In the genomic region with DNA sequence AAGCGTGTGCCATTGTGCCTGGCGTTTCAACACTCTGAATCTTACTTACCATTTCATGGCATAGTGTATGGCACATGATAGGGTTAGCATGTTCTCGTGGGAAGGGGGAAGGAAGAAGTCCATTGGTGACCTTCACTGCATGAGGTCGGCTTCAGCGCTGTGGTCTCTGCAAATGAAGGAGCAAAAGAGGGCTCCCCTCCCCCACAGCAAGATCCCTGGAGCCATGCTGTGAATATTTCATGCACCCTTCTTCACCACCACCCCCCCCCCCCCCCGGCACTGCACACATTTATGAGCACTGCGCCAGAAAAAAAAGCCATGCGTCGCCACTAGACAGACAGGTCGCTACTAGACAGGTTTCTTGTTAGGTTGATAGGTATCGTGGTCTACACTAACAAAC, we compare ENCODE assay signal across 26 mouse cellular contexts.
DNase-seq lines count a peak whose midpoint lies in the region; ATAC-seq lines count a peak whose summit lies in the region.
"Had no signal": no experiment of that assay in that cellular context is flagged by ENCODE, and none has a peak within 500 bp of the region (broad histone marks: within the 10 kb centered on the region; RNA-seq: fewer than 3 reads in every experiment).

No protein-coding gene starts in this region.

- H3K27me3 ChIP-seq in heart, embryonic 15.5 days, result no peaks in the 10 kb centered on the region
- no peaks in the 10 kb centered on the region for H3K27me3 ChIP-seq in heart, embryonic 11.5 days (ENCODE audit: control insufficient read depth, insufficient read depth, low read length)
- no peaks in the 10 kb centered on the region for H3K27me3 ChIP-seq in limb, embryonic 12.5 days
- no peaks in the 10 kb centered on the region for H3K27me3 ChIP-seq in limb, embryonic 10.5 days (ENCODE audit: low read depth, poor library complexity, severe bottlenecking)
- no peaks in the 10 kb centered on the region for H3K27me3 ChIP-seq in limb, embryonic 13.5 days
- no peaks in the 10 kb centered on the region for H3K27me3 ChIP-seq in stomach, embryonic 14.5 days (ENCODE audit: control insufficient read depth, insufficient read depth, low read length)
- H3K27me3 ChIP-seq: embryonic facial prominence, embryonic 12.5 days; hindbrain, embryonic 15.5 days; liver, embryonic 12.5 days had no signal

- H3K4me2 ChIP-seq in heart, embryonic 15.5 days, result no peak overlapping the region
- no peak overlapping the region for H3K4me2 ChIP-seq in heart, embryonic 11.5 days
- 0 out of 2 replicates have a peak overlapping the region, but pooled peaks have one; percentile 4 for H3K4me2 ChIP-seq in limb, embryonic 12.5 days
- peak overlapping the region; percentile 23; the same call in 1 of the 2 replicates for H3K4me2 ChIP-seq in limb, embryonic 13.5 days (replicated peaks)
- H3K4me2 ChIP-seq in stomach, embryonic 14.5 days (replicated peaks; ENCODE audit: low read depth, low read length), result no peak overlapping the region
- H3K4me2 ChIP-seq: embryonic facial prominence, embryonic 12.5 days; hindbrain, embryonic 15.5 days; liver, embryonic 12.5 days; midbrain, embryonic 11.5 days had no signal

- H3K27ac ChIP-seq in heart, embryonic 15.5 days, result peak overlapping the region; percentile 27; the same call in 1 of the 2 replicates
- H3K27ac ChIP-seq in heart, embryonic 11.5 days (ENCODE audit: low read depth, low read length), result no peak overlapping the region
- no peak overlapping the region for H3K27ac ChIP-seq in limb, embryonic 12.5 days
- H3K27ac ChIP-seq in limb, embryonic 10.5 days, result no peak overlapping the region
- no peak overlapping the region for H3K27ac ChIP-seq in limb, embryonic 13.5 days
- H3K27ac ChIP-seq in stomach, embryonic 14.5 days (ENCODE audit: low read length), result no peak overlapping the region
- H3K27ac ChIP-seq: embryonic facial prominence, embryonic 12.5 days; hindbrain, embryonic 15.5 days; liver, embryonic 12.5 days had no signal

- 0 out of 2 replicates have a peak, but pooled peaks cover 5% of the 10 kb centered on the region for H3K36me3 ChIP-seq in heart, embryonic 15.5 days
- no peaks in the 10 kb centered on the region for H3K36me3 ChIP-seq in heart, embryonic 11.5 days (ENCODE audit: control insufficient read depth, insufficient read depth, low read length)
- H3K36me3 ChIP-seq in limb, embryonic 12.5 days, result no peaks in the 10 kb centered on the region
- H3K36me3 ChIP-seq in limb, embryonic 10.5 days, result no peaks in the 10 kb centered on the region; the same call in 1 of the 2 replicates
- peaks cover 4% of the 10 kb centered on the region for H3K36me3 ChIP-seq in limb, embryonic 13.5 days
- no peaks in the 10 kb centered on the region for H3K36me3 ChIP-seq in stomach, embryonic 14.5 days (ENCODE audit: control insufficient read depth, insufficient read depth, low read length)
- H3K36me3 ChIP-seq: embryonic facial prominence, embryonic 12.5 days; hindbrain, embryonic 15.5 days; liver, embryonic 12.5 days had no signal

- H3K4me1 ChIP-seq in heart, embryonic 15.5 days (replicated peaks), result peaks cover 79% of the 10 kb centered on the region
- H3K4me1 ChIP-seq in heart, embryonic 11.5 days (ENCODE audit: control insufficient read depth, insufficient read depth, low read length), result peaks cover 52% of the 10 kb centered on the region
- peaks cover 65% of the 10 kb centered on the region for H3K4me1 ChIP-seq in limb, embryonic 12.5 days (replicated peaks)
- H3K4me1 ChIP-seq in limb, embryonic 10.5 days, result peaks cover 45% of the 10 kb centered on the region
- H3K4me1 ChIP-seq in limb, embryonic 13.5 days, result peaks cover 80% of the 10 kb centered on the region
- H3K4me1 ChIP-seq in stomach, embryonic 14.5 days (ENCODE audit: control insufficient read depth, insufficient read depth, low read length), result peaks cover 39% of the 10 kb centered on the region; the same call in 1 of the 2 replicates
- H3K4me1 ChIP-seq: hindbrain, embryonic 15.5 days had no signal

- DNase-seq in limb, embryonic 10.5 days (ENCODE audit: low spot score), result no peak
- DNase-seq in layer of hippocampus, adult 11-12 months (ENCODE audit: low spot score), result no peak
- DNase-seq: adrenal gland, adult 8-10 months; cerebellum, adult 18-20 months; cerebellum, postnatal 14 days; gastrocnemius, postnatal 14 days; heart, adult 18-20 months; kidney, adult 8-10 months; kidney, postnatal 14 days; layer of hippocampus, adult 9-11 months; lung, adult 18-20 months; lung, postnatal 10 days; right cerebral cortex, postnatal 14 days; thymus, postnatal 36 days had no signal

- ATAC-seq in heart, embryonic 15.5 days (replicated peaks; ENCODE audit: insufficient number of reproducible peaks, insufficient read depth, low FRiP score, low read depth), result 0 out of 2 replicates have a peak, but pooled peaks have one; percentile 45
- ATAC-seq in heart, embryonic 11.5 days (replicated peaks; ENCODE audit: insufficient number of reproducible peaks, low FRiP score, low TSS enrichment), result no peak
- ATAC-seq in limb, embryonic 12.5 days (ENCODE audit: insufficient number of reproducible peaks, insufficient read depth, low FRiP score, low TSS enrichment, low read depth), result no peak
- no peak for ATAC-seq in limb, embryonic 13.5 days (ENCODE audit: low FRiP score, low read depth)
- peak; percentile 15; the same call in 1 of the 2 replicates for ATAC-seq in stomach, embryonic 14.5 days (ENCODE audit: insufficient number of reproducible peaks, insufficient read depth, low FRiP score, low read depth)
- ATAC-seq: activated CD4-positive, CD25-positive, alpha-beta regulatory T cell, adult 4 months; forebrain, embryonic 14.5 days had no signal

- no peaks in the 10 kb centered on the region for H3K9me3 ChIP-seq in heart, embryonic 15.5 days (replicated peaks)
- no peaks in the 10 kb centered on the region for H3K9me3 ChIP-seq in heart, embryonic 11.5 days (replicated peaks; ENCODE audit: control insufficient read depth, low read length)
- no peaks in the 10 kb centered on the region for H3K9me3 ChIP-seq in limb, embryonic 12.5 days
- no peaks in the 10 kb centered on the region for H3K9me3 ChIP-seq in limb, embryonic 10.5 days (replicated peaks)
- no peaks in the 10 kb centered on the region for H3K9me3 ChIP-seq in limb, embryonic 13.5 days
- H3K9me3 ChIP-seq in stomach, embryonic 14.5 days (ENCODE audit: control insufficient read depth, low read depth, low read length), result no peaks in the 10 kb centered on the region
- H3K9me3 ChIP-seq: embryonic facial prominence, embryonic 12.5 days; hindbrain, embryonic 15.5 days; liver, embryonic 12.5 days had no signal

- 75% methylated on average over 11 of the region's 11 CpGs for WGBS in heart, embryonic 15.5 days
- WGBS in heart, embryonic 11.5 days (ENCODE audit: insufficient replicate concordance), result 82% methylated on average over 11 of the region's 11 CpGs
- WGBS in limb, embryonic 12.5 days, result 72% methylated on average over 11 of the region's 11 CpGs
- 89% methylated on average over 11 of the region's 11 CpGs for WGBS in limb, embryonic 10.5 days
- 68% methylated on average over 11 of the region's 11 CpGs for WGBS in limb, embryonic 13.5 days
- 84% methylated on average over 11 of the region's 11 CpGs for WGBS in stomach, embryonic 14.5 days

- no peak overlapping the region for H3K4me3 ChIP-seq in heart, embryonic 15.5 days
- H3K4me3 ChIP-seq in heart, embryonic 11.5 days (ENCODE audit: low read depth, low read length), result no peak overlapping the region
- H3K4me3 ChIP-seq in limb, embryonic 12.5 days (replicated peaks), result no peak overlapping the region
- H3K4me3 ChIP-seq in limb, embryonic 10.5 days, result no peak overlapping the region
- no peak overlapping the region for H3K4me3 ChIP-seq in limb, embryonic 13.5 days
- H3K4me3 ChIP-seq in stomach, embryonic 14.5 days (ENCODE audit: low read depth, low read length), result no peak overlapping the region
- H3K4me3 ChIP-seq: embryonic facial prominence, embryonic 12.5 days; hindbrain, embryonic 15.5 days; left cerebral cortex, adult 2 months; liver, embryonic 12.5 days had no signal

- no peak overlapping the region for H3K9ac ChIP-seq in heart, embryonic 15.5 days
- H3K9ac ChIP-seq in heart, embryonic 11.5 days (ENCODE audit: low read depth, low read length), result no peak overlapping the region
- H3K9ac ChIP-seq in limb, embryonic 12.5 days (replicated peaks), result no peak overlapping the region
- no peak overlapping the region for H3K9ac ChIP-seq in limb, embryonic 13.5 days
- no peak overlapping the region for H3K9ac ChIP-seq in stomach, embryonic 14.5 days (replicated peaks; ENCODE audit: low read depth, low read length)
- H3K9ac ChIP-seq: embryonic facial prominence, embryonic 12.5 days; hindbrain, embryonic 15.5 days; liver, embryonic 12.5 days had no signal

Comparison
In these comparisons a context has a peak if more than half of its experiments do, and no peak if none do; other contexts are left out.
1. ATAC-seq: peak in heart, embryonic 15.5 days (single experiment) and stomach, embryonic 14.5 days (single experiment); none in heart, embryonic 11.5 days (single experiment), limb, embryonic 12.5 days (single experiment) and limb, embryonic 13.5 days (single experiment).
2. H3K4me2 ChIP-seq: peak in limb, embryonic 12.5 days (single experiment) and limb, embryonic 13.5 days (single experiment); none in heart, embryonic 15.5 days (single experiment), heart, embryonic 11.5 days (single experiment) and stomach, embryonic 14.5 days (single experiment).